Mouse (Mus musculus) liver, embryonic 13.5 days (tissue): ENCODE measurements around the gene Sh3tc1. TPM values are rescaled to one million over a fixed set of nuclear protein-coding genes. Genes with fewer than 3 reads are reported as not detected.

Source experiments
- ATAC-seq: fragments of 200-750 bp; cut with Nextera tagmentation; 2 replicates; pipeline ENCODE4 v1.8.0; 2017; ENCODE audit warnings: low read depth, mild to moderate bottlenecking, moderate number of reproducible peaks, moderate library complexity
- DNase-seq: peaks from one replicate; pipeline ENCODE4 v3.0.0; 2022
- H3K27ac ChIP-seq: fragments of 300-500 bp; sonication (generic); 2 replicates; pipeline ENCODE4 v1.5.1; 2015; ENCODE audit warnings: moderate library complexity, mild to moderate bottlenecking, inconsistent platforms
- H3K27me3 ChIP-seq: fragments of 300-500 bp; sonication (generic); 2 replicates; pipeline ENCODE4 v1.6.1; 2015; ENCODE audit warnings: mild to moderate bottlenecking, inconsistent platforms
- H3K36me3 ChIP-seq: fragments of 300-500 bp; sonication (generic); 2 replicates; pipeline ENCODE4 v1.6.1; 2015; ENCODE audit warnings: mild to moderate bottlenecking, inconsistent platforms
- H3K4me1 ChIP-seq: fragments of 300-500 bp; sonication (generic); replicated peaks from 2 replicates; pipeline ENCODE4 v1.6.1; 2015; ENCODE audit warnings: inconsistent platforms
- H3K4me2 ChIP-seq: fragments of 300-500 bp; sonication (generic); 2 replicates; pipeline ENCODE4 v1.6.1; 2015; ENCODE audit warnings: inconsistent platforms, mild to moderate bottlenecking, moderate library complexity
- H3K4me3 ChIP-seq: fragments of 300-500 bp; sonication (generic); replicated peaks from 2 replicates; pipeline ENCODE4 v1.5.1; 2015; ENCODE audit warnings: mild to moderate bottlenecking, inconsistent platforms
- H3K9ac ChIP-seq: fragments of 300-500 bp; sonication (generic); 2 replicates; pipeline ENCODE4 v1.6.1; 2015; ENCODE audit warnings: mild to moderate bottlenecking, inconsistent platforms
- H3K9me3 ChIP-seq: fragments of 300-500 bp; sonication (generic); replicated peaks from 2 replicates; pipeline ENCODE4 v1.6.1; 2016; ENCODE audit warnings: inconsistent platforms
- WGBS: fragments of 180-500 bp; shearing (Covaris S2); methylation state at CpG from one replicate; pipeline ENCODE4 v1.1.7; 2015; ENCODE audit not compliant: insufficient replicate concordance; 5-methylcytosine and 5-hydroxymethylcytosine counted together
- polyA plus RNA-seq: library from polyadenylated mRNA; unstranded; fragments of >200 nt; fragmentation: Nextera tagmentation; extraction: Ambion mirVana; gene quantifications from 2 replicates; pipeline ENCODE4 v1.2.1, GENCODE M21; 2015

Gene Sh3tc1
- polyA plus RNA-seq, 1 experiment from 2014 or later: 2.1 TPM

GRCm38 (mm10) chr5:35731006-35731405 lies 8.8 kb downstream of the Sh3tc1 start:
- no peak overlapping the region for H3K9ac ChIP-seq
- 58% methylated on average over 4 of the region's 4 CpGs for WGBS
- H3K4me2 ChIP-seq: no peak overlapping the region

DNA sequence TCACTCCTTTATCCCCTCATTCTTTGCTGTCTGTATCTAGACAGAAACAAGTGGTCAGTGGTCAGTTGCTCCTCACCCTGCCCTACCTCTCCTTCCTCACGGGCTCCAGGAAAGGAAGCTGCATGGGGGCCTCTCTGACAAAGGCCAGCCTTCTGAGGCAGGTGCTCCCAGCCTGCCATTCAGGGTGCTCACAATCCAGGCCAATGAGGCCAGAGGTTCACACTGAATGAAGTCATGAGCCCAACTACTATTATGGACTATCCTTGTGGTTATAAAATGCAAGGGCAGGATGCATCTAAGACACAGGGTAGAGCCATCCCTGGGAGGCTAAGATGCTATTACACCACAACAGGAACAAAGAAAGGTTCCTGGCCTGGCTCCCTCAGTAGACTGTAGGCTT lies 9.2 kb downstream of the Sh3tc1 start:
- H3K27ac ChIP-seq: no peak overlapping the region
- DNase-seq (no peak), ATAC-seq (no peak)
- peaks cover 12% of the 10 kb centered on the region; the same call in 1 of the 2 replicates for H3K4me1 ChIP-seq
- H3K4me2 ChIP-seq: no peak overlapping the region
- no peaks in the 10 kb centered on the region for H3K36me3 ChIP-seq
- H3K4me3 ChIP-seq: no peak overlapping the region
- no peaks in the 10 kb centered on the region for H3K9me3 ChIP-seq
- no peaks in the 10 kb centered on the region for H3K27me3 ChIP-seq
- no peak overlapping the region for H3K9ac ChIP-seq
- 30% methylated on average over 1 of the region's 1 CpGs for WGBS

More at GRCm38 (mm10) chr5:35731006-35731405, 8.8 kb downstream of the Sh3tc1 start:
- Histone ChIP-seq H3K4me1 (peaks cover 12% of the 10 kb centered on the region; the same call in 1 of the 2 replicates), H3K9me3 (no peaks in the 10 kb centered on the region), H3K36me3 (no peaks in the 10 kb centered on the region), H3K4me3 (no peak overlapping the region), H3K27me3 (no peaks in the 10 kb centered on the region), H3K27ac (no peak overlapping the region)
- DNase-seq: no peak
- no peak for ATAC-seq

GRCm38 (mm10) chr5:35729844-35730243 lies 9.9 kb downstream of the Sh3tc1 start:
- peak; percentile 29; the same call in 1 of the 2 replicates for ATAC-seq
- Histone ChIP-seq H3K4me1 (peaks cover 12% of the 10 kb centered on the region; the same call in 1 of the 2 replicates), H3K36me3 (no peaks in the 10 kb centered on the region), H3K9ac (no peak overlapping the region), H3K4me3 (no peak overlapping the region), H3K9me3 (no peaks in the 10 kb centered on the region), H3K4me2 (no peak overlapping the region), H3K27ac (peak overlapping the region; percentile 52), H3K27me3 (no peaks in the 10 kb centered on the region)
- WGBS: 57% methylated on average over 3 of the region's 3 CpGs
- DNase-seq: no peak

- no peaks in the 10 kb centered on the region for H3K36me3 ChIP-seq
- ATAC-seq: peak; percentile 59
- peak overlapping the region; percentile 36; the same call in 1 of the 2 replicates for H3K4me2 ChIP-seq
- DNase-seq: peak; percentile 9
- 7% methylated on average over 11 of the region's 11 CpGs for WGBS
- H3K4me3 ChIP-seq: peak overlapping the region; percentile 32
- H3K9me3 ChIP-seq: no peaks in the 10 kb centered on the region
- H3K27me3 ChIP-seq: no peaks in the 10 kb centered on the region
- H3K9ac ChIP-seq: peak overlapping the region; percentile 3; the same call in 1 of the 2 replicates
- H3K4me1 ChIP-seq: peaks cover 12% of the 10 kb centered on the region; the same call in 1 of the 2 replicates
- peak overlapping the region; percentile 52 for H3K27ac ChIP-seq
Observed at GRCm38 (mm10) chr5:35728957-35729460, 10.8 kb downstream of the Sh3tc1 start.

DNA sequence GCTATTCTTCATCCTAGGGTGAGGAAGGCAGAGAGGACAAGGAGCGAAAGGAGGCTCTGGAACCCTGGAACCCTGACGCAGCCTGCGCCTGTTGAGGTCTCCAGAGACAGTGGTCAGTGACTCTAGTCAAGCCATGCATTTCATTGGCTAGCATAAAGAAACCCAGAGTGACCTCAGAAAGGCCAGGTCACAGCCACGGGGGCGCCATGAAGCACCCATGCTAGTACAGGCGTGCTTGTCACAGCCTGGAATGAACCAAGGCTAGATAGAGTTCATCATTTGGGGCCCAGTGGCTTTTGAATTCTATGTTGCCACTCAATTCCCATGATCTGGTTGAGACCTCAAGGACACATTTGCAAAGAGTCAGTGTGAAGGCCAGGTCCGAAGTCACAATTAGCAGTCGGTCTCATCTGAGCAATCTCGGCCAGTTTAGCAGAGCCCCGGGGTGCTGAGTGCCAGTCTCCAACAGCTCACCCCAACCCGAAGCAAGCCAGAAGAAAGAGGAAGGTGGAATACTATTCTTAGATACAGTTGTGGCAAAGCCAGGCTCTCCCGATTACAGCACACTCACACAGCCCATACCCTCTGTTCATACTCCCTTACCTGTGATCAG lies 11.3 kb downstream of the Sh3tc1 start:
- peaks cover 12% of the 10 kb centered on the region; the same call in 1 of the 2 replicates for H3K4me1 ChIP-seq
- peak overlapping the region; percentile 4 for H3K9ac ChIP-seq
- 37% methylated on average over 12 of the region's 12 CpGs for WGBS
- ATAC-seq: no peak
- H3K4me3 ChIP-seq: peak overlapping the region; percentile 32
- no peaks in the 10 kb centered on the region for H3K9me3 ChIP-seq
- no peaks in the 10 kb centered on the region for H3K36me3 ChIP-seq
- 0 out of 2 replicates have a peak overlapping the region, but pooled peaks have one; percentile 52 for H3K27ac ChIP-seq
- peak overlapping the region; percentile 36 for H3K4me2 ChIP-seq
- H3K27me3 ChIP-seq: no peaks in the 10 kb centered on the region
- DNase-seq: no peak

GRCm38 (mm10) chr5:35727447-35727846 lies 12.3 kb downstream of the Sh3tc1 start:
- 76% methylated on average over 5 of the region's 5 CpGs for WGBS
- no peak overlapping the region for H3K9ac ChIP-seq

DNA sequence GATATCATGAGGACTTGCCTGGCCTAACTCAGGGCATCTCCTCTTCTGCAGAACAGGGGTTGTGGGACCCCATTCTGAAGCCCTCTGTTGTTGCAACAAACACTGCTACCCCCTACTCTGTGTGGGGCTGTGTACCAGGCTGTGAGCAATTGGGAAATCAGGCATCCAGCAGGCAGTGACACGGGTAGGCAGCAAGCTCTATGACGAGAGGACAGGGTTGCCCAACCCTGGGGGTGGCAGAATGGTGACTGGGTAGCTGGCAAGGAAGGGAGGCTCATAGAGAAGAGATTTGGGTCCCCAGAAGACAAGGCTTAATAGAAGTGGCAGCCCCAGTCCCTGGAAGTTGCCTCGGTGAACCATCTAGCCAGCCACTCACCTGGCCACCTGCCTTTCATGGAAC lies 13.9 kb downstream of the Sh3tc1 start:
- H3K4me1 ChIP-seq: peaks cover 15% of the 10 kb centered on the region; the same call in 1 of the 2 replicates
- DNase-seq (no peak), ATAC-seq (no peak)
- H3K27me3 ChIP-seq: no peaks in the 10 kb centered on the region
- no peak overlapping the region for H3K4me3 ChIP-seq
- no peaks in the 10 kb centered on the region for H3K9me3 ChIP-seq
- H3K27ac ChIP-seq: no peak overlapping the region
- 53% methylated on average over 3 of the region's 3 CpGs for WGBS
- H3K9ac ChIP-seq: no peak overlapping the region
- H3K36me3 ChIP-seq: no peaks in the 10 kb centered on the region
- H3K4me2 ChIP-seq: no peak overlapping the region

More at GRCm38 (mm10) chr5:35727447-35727846, 12.3 kb downstream of the Sh3tc1 start:
- no peaks in the 10 kb centered on the region for H3K27me3 ChIP-seq
- H3K4me3 ChIP-seq: no peak overlapping the region
- no peaks in the 10 kb centered on the region for H3K36me3 ChIP-seq
- no peak overlapping the region for H3K27ac ChIP-seq
- peaks cover 14% of the 10 kb centered on the region; the same call in 1 of the 2 replicates for H3K4me1 ChIP-seq
- peak overlapping the region; percentile 36 for H3K4me2 ChIP-seq
- DNase-seq (no peak), ATAC-seq (no peak)
- H3K9me3 ChIP-seq: no peaks in the 10 kb centered on the region

DNA sequence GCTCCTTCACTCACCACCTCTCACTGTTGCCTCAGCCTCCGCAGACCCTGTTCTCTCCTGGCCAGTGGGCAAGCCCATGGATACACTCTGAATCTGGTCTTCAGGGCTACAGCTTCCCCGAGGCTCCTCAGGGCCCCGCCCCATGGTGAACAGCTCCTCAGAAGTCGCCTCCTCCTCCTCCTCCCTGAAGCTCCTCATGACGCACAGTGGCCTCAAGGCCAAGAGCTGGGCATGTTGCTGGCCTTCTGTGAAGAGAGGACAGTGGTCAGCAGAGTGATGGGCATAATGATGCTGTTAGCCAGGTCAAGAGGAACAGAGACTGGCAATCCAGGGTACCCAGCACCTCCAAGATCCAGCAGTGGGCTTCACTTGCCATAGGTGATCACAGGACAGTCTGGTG lies 15.9 kb downstream of the Sh3tc1 start:
- H3K4me3 ChIP-seq: no peak overlapping the region
- H3K4me1 ChIP-seq: 0 out of 2 replicates have a peak, but pooled peaks cover 6% of the 10 kb centered on the region
- no peak overlapping the region for H3K27ac ChIP-seq
- ATAC-seq: no peak
- no peaks in the 10 kb centered on the region for H3K27me3 ChIP-seq
- WGBS: 44% methylated on average over 5 of the region's 5 CpGs
- H3K9ac ChIP-seq: no peak overlapping the region
- no peak overlapping the region for H3K4me2 ChIP-seq
- H3K36me3 ChIP-seq: no peaks in the 10 kb centered on the region
- no peak for DNase-seq
- no peaks in the 10 kb centered on the region for H3K9me3 ChIP-seq

- Histone ChIP-seq H3K4me2 (no peak overlapping the region), H3K4me3 (no peak overlapping the region), H3K4me1 (0 out of 2 replicates have a peak, but pooled peaks cover 3% of the 10 kb centered on the region), H3K27ac (peak overlapping the region; percentile 50; the same call in 1 of the 2 replicates), H3K27me3 (no peaks in the 10 kb centered on the region), H3K9ac (no peak overlapping the region), H3K36me3 (no peaks in the 10 kb centered on the region), H3K9me3 (no peaks in the 10 kb centered on the region)
- WGBS: 10% methylated on average over 2 of the region's 2 CpGs
- ATAC-seq (peak; percentile 68), DNase-seq (no peak)
Observed at GRCm38 (mm10) chr5:35722654-35723053, 17.1 kb downstream of the Sh3tc1 start.

GRCm38 (mm10) chr5:35721933-35722332 lies 17.9 kb downstream of the Sh3tc1 start:
- H3K36me3 ChIP-seq: no peaks in the 10 kb centered on the region
- no peak overlapping the region for H3K9ac ChIP-seq
- H3K9me3 ChIP-seq: no peaks in the 10 kb centered on the region
- 65% methylated on average over 2 of the region's 2 CpGs for WGBS
- H3K4me1 ChIP-seq: 0 out of 2 replicates have a peak, but pooled peaks cover 3% of the 10 kb centered on the region
- no peak overlapping the region for H3K27ac ChIP-seq
- no peak overlapping the region for H3K4me3 ChIP-seq
- no peaks in the 10 kb centered on the region for H3K27me3 ChIP-seq
- H3K4me2 ChIP-seq: no peak overlapping the region
- ATAC-seq: no peak
- no peak for DNase-seq

DNA sequence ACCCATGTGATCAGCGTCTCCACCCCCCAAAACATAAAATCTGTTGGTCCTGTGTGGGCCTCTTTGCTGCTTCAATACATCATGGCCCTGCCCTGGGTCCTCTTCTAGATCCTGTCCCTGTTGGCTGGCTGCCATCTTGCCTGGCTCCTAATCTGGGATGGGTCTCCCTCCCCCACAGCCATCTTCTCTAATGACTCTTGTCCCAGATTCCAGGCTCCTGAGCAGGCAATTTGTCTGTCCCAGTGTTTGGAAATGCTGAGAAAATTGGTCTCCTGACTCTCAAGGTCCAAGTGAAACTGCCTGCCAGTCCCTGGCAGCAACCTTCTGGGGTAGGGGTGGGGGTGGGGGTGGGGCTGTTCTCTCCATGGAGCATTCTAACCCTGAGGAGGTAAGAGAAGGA lies 19.9 kb downstream of the Sh3tc1 start:
- WGBS: 56% methylated on average over 1 of the region's 1 CpGs
- Histone ChIP-seq H3K27me3 (no peaks in the 10 kb centered on the region), H3K36me3 (no peaks in the 10 kb centered on the region), H3K27ac (no peak overlapping the region), H3K4me2 (no peak overlapping the region), H3K9ac (no peak overlapping the region), H3K4me3 (no peak overlapping the region), H3K9me3 (no peaks in the 10 kb centered on the region), H3K4me1 (0 out of 2 replicates have a peak, but pooled peaks cover 3% of the 10 kb centered on the region)
- no peak for ATAC-seq
- no peak for DNase-seq
